Mouse (Mus musculus): ENCODE results near the gene Wdr12. TPM values are rescaled to one million over a fixed set of nuclear protein-coding genes. Genes with fewer than 3 reads are reported as not detected.
"Not testable (repeated sequence)": the region's sequence is repeated elsewhere in the genome, so short reads cannot be mapped to it uniquely, and the experiment has no call there.

The Wdr12 gene
- total RNA-seq (2015): 11.4 and 11.5 TPM in 2 replicates
- 14.4 and 19.0 TPM in 2 replicates for total RNA-seq (2017)

- ATAC-seq (ENCODE audit: poor library complexity, severe bottlenecking): peak; percentile 87
These were observed at the start of gene Wdr12, which contains the start of gene Carf for GRCm38 (mm10) chr1:60098024-60098781. TSS of gene Wdr12 (minus strand) at chr1:60098645. TSS of gene Carf (plus strand) at chr1:60098247.

GRCm38 (mm10) chr1:60137346-60137745, 38.9 kb upstream of the Wdr12 start:
- ATAC-seq (ENCODE audit: poor library complexity, severe bottlenecking): no peak

- no peak for ATAC-seq (ENCODE audit: poor library complexity, severe bottlenecking)
These were observed 19.4 kb upstream of the Wdr12 start for GRCm38 (mm10) chr1:60117721-60118455.

- ATAC-seq (ENCODE audit: poor library complexity, severe bottlenecking): no peak
These were observed 6.1 kb upstream of the Wdr12 start for GRCm38 (mm10) chr1:60104582-60104981.

- no peak for ATAC-seq (ENCODE audit: poor library complexity, severe bottlenecking)
These were observed 394 bp upstream of the Wdr12 start for GRCm38 (mm10) chr1:60098839-60099238.

- ATAC-seq (ENCODE audit: poor library complexity, severe bottlenecking): peak; percentile 71
These were observed 995 bp downstream of the Wdr12 start for GRCm38 (mm10) chr1:60097277-60098023.

GRCm38 (mm10) chr1:60096572-60097276, 1.7 kb downstream of the Wdr12 start:
- ATAC-seq (ENCODE audit: poor library complexity, severe bottlenecking): no peak

- ATAC-seq (ENCODE audit: poor library complexity, severe bottlenecking): no peak
These were observed 22.0 kb downstream of the Wdr12 start for GRCm38 (mm10) chr1:60076411-60076810.

- ATAC-seq (ENCODE audit: poor library complexity, severe bottlenecking): no peak
These were observed 22.9 kb downstream of the Wdr12 start for GRCm38 (mm10) chr1:60075590-60075989.

GRCm38 (mm10) chr1:60074935-60075334, 23.5 kb downstream of the Wdr12 start:
- ATAC-seq (ENCODE audit: poor library complexity, severe bottlenecking): no peak

GRCm38 (mm10) chr1:60070725-60071124, 27.7 kb downstream of the Wdr12 start:
- peak; percentile 78 for ATAC-seq (ENCODE audit: poor library complexity, severe bottlenecking)

- no peak for ATAC-seq (ENCODE audit: poor library complexity, severe bottlenecking)
These were observed 42.1 kb downstream of the Wdr12 start for GRCm38 (mm10) chr1:60056310-60056709.

- ATAC-seq (ENCODE audit: poor library complexity, severe bottlenecking): 0 out of 2 replicates have a peak, but pooled peaks have one; percentile 35
These were observed 43.8 kb downstream of the Wdr12 start for GRCm38 (mm10) chr1:60054659-60055058.

GRCm38 (mm10) chr1:60047481-60047880, 51.0 kb downstream of the Wdr12 start:
- ATAC-seq (ENCODE audit: poor library complexity, severe bottlenecking): not testable (repeated sequence)

GRCm38 (mm10) chr1:60044595-60044994, 53.9 kb downstream of the Wdr12 start:
- ATAC-seq (ENCODE audit: poor library complexity, severe bottlenecking): no peak

GRCm38 (mm10) chr1:60042796-60043469, 55.5 kb downstream of the Wdr12 start, which contains the start of gene Ica1l:
TSS of gene Ica1l (minus strand) at chr1:60043184.
- peak; percentile 68 for ATAC-seq (ENCODE audit: poor library complexity, severe bottlenecking)

GRCm38 (mm10) chr1:60042398-60042795, 56.0 kb downstream of the Wdr12 start:
- ATAC-seq (ENCODE audit: poor library complexity, severe bottlenecking): no peak

GRCm38 (mm10) chr1:60035044-60035443, 63.4 kb downstream of the Wdr12 start:
- ATAC-seq (ENCODE audit: poor library complexity, severe bottlenecking): no peak
